Mouse (Mus musculus) lung, postnatal 14 days (tissue): ENCODE data around the gene Pitpnc1.

Source experiments
- DNase-seq: peaks from one replicate; pipeline ENCODE4 v3.0.0; 2021

The Pitpnc1 gene

DNA sequence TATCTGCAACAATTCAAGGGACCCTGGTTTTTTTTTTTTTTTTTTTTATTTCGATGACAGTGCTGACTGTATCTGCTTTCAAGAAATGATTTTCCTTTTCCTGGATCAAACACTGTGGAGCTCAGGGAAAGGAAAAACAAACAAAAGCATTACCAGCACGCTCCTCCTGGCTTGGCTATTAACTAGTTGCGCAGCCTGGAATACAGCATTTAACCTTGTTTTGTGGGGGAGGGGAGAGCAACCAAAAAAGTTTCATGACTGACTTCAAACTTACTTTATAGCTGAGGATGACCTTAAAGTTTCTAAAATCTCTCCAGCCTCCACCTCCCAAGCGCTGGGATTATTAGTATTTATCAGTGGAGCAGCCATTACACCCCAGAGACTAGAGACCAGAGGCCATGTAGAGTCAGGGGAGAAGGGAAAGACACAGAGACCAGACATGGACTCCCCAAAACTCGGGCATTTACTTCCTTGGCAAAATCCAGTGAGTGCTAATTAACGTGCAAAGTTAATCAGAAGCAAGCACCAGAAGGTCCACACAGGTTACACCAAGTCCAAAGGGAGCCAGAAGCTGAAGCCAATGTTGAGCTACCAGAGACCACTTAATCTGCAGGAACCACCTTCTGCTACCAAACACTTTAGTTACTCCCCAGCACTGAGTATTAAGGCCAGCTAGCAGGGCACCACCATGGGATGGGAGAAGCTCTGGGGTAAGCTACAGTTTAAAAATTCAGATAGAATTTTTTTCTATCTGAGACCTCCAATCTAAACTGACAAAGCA, 3.7 kb downstream of the Pitpnc1 start:
- DNase-seq = no peak

DNA sequence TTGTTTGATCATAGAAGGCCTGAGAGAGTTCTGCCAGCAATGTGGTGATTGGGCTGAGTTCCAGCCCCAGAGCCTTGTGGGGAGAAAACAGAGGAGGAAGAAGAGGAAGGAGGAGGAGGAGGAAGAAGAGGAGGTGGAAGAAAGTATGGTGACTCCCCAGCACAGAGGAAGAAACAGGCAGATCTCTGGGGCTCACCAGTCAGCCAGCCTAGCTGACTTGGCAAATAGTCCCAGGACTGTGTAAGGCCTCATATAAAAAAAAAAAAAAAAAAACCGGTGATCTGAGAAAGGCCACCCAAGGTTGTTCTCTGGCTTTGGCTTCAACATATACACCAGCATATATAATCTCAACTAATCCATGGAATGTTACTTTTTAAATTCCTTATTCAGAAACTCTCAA, 4.5 kb downstream of the Pitpnc1 start:
- no peak for DNase-seq

DNA sequence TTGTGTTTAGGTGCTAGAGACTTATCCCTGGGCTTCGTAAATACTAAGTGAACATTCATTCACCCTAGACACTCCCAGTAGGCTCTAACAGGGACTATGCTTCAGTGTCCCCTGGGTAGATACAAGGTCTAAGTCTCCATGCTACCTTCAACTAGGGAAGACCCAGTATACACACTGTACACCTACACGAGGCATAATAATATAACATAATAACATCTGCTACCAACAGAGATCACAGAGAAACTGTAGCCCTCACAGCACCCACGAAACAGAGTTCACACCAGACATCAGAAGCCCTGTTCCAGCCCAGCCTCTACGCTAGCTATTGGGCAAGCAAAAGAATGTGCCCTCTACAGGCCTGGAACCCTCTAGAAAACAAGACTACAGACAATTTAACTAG, 5.5 kb downstream of the Pitpnc1 start:
- no peak for DNase-seq

DNA sequence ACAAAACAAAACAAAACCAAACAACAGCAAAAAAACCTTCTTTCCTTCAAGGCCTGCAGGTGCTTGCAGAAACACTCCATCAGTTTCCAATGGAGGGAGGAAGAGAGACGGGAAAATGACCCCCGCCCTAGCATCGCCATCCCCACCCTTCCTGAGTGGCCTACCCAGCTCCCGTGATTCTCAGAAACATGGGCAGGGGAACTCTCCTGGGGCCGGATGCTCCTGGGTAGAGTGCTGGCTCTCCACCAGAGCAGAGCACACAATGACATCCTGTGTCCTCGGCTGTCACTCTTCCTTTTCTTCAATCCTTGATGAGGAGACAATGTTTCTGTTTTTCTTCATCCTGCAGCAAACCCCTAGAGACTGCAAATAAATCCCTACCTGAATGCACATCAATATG, 6.4 kb downstream of the Pitpnc1 start:
- DNase-seq = peak; percentile 60

DNA sequence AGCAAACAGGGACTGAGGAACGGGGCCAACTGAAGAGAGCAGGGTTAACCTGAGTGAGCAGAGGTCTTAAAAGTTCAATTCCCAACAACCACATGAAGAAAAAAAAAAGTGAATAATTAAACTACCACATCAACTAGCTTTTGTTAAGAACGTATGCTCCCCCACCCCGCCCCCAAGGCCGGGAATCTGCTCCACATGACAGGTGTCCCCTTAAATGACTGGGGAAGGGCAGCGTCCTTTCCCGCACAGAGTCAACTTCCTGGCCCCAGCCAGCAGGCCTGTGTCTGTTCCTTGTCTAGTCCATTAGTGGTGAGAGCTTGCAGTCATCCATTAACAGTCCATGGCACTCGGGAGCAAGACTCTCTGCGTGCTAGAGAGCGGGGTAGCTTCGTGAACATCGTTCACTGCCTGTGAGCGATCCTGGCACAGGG, 7.2 kb downstream of the Pitpnc1 start:
- DNase-seq = no peak

DNA sequence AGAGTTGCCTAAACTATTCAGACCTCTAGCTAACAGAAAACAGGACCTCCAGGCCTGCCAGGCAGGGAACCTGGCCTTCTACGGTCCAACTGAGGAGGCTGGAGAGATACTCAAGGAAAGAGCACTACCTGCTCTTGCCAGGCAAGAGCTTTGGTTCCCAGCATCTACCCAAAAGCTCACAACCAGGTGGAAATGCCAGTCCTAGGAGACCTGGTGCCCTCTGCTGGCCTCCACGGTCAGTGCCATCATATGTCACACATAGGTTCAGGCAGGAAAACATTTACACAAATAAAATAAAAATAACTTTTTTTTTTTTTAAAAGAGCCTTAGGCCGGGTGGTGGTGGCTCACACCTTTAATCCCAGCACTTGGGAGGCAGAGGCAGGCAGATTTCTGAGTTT, 8.0 kb downstream of the Pitpnc1 start:
- DNase-seq = no peak

DNA sequence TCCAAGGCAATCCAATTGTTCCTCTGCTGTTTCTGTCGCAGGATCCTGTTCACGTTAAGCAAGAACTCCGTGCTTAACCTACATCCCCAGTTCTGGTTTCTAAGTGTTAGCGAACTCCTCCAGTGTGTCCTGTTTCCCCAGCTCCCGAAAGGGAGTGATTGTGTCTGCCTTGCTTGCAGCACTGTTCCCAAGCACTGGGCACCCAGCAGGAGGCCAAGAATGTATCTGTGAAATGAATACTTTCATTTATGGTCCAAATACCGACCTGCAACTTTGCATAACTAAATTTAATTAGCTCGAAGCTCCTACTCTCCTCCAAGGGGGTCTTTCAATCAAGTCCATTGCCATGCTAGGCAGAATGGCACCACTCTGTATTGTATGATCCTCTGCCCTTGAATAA, 10.7 kb downstream of the Pitpnc1 start:
- no peak for DNase-seq

DNA sequence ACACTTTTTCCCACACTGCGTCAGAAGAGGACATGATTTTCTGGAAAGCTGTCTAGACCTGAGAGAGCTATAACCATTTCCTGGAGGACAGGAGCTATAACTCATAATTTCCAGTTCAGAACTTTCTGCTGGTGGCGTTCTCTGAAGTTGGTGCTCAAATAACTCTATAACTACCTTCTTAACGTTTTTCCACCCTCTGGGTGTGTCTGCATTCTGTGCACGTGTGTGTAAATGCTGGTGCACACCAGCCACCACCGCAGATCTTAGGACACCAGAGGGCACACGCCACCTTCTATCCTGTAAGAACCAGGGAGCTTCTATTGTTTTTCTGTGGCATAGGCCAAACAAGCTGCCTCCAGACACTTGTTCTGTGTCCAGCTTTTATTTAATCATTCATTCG, 11.5 kb downstream of the Pitpnc1 start:
- DNase-seq = no peak

DNA sequence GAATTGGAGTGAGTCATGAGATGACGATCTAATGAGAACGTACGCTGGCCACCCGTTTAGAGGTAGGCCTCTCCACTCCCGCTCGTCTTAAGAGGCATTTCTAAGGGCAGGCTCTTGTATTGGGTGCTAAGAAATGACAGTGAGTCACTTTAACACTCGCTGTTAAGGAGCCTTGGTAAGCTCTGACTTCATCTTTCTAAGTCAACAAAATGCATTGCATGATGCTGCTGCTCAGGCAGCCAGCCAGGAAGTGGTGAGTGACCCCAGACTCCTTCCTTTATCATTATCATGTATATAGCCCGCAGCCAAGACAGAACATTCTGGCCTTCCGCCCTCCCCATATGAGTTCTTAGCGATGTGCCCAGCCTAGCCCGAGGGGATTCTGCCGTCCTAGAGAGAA, 12.2 kb downstream of the Pitpnc1 start:
- no peak for DNase-seq

DNA sequence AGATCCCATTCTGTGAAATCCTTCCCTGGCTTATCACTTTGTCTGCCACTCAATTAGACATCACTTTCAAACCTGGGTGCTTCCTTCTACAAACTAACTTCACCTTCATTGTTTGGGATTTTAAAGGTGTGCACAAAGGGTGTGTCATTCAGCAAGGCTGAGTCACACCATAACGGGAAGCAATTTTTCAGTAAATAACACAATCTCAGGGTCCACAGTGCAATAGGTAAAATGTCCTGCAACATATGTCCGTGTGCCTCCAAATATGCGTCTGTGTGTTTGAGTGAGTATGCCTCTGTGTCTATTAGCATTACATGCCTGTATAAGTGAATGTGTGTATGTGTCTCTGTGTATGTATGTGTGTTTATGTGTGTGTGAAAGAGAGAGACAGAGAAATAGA, 13.2 kb downstream of the Pitpnc1 start:
- DNase-seq = no peak

DNA sequence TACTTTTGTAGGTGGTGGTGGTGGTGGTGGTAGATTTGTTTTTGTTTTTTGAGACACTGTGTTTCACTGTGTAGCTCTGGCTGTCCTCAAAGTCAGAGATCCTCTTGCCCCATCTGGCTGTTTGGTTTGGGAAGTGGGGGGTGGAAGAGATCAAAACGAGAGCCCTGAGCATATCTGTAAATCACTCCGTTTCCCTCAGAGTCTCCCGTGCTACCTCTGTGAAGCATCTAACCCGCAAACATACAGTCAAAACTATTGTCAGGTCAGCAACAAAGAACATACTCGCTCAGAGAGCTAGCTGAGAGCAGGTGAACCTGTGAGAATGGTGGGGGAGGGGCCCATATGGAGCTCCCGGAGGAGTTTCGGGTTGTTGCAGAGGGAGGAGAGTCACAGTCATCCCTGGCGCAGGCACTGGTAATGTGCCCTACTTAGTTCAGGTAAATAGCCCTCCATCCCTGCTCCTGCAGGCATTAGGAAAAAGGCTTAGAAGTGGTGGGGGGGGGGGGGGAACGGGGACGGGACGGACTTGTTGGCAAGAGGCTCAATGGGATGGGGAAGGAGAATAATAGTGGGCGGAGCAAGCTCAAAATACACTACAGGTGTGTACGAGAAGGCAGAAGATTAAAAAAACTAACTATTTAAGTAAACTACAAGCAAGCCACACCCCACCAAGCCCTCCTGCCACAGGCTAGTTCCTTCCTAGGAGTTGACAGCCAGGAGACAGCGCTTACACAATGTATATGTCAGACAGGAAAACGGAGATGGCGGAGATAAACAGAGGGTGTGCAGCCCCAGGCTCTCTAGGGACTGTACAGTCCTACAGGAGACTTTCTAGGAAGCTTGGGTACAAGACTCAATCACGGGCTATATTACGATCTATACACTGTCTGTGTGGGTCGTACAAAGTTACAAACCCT, 15.7 kb downstream of the Pitpnc1 start:
- no peak for DNase-seq

DNA sequence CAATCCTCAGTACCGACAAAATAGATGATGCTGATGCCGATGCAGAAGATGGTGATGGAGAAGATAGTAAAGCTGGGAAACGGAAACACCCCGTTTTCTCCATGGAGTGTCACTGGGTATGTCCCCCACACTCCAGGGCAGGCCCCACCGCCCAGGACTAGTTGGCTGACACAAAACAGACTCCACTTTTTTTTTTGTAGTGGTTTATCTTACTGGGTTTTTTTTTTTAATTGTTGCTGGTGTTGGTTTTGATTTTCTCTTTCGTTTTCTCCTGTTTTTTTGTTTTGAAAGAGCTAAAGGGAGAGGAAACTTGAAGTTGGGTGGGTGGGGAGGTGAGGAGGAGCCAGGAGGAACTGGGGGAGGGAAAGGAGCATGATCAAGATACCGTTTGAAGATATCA, 18.4 kb downstream of the Pitpnc1 start:
- no peak for DNase-seq

DNA sequence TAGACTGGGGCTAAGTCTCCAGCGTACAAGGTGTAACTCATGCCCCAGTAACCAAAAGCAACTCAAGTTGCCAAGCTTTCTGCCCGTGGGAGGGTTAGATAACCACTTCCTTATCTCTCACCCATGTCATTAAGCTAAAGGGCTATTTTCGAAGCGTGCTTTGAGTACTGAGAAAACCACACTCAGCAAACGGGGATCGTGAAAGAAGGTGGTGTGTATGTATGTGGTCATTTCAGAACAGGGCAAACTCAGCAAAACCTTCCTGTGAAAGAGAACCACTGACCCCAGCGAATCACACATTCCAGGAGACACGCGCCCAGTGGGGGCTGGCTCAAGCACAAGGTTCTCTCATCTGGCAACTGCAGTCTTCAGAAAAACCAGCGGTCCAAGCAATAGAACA, 19.4 kb downstream of the Pitpnc1 start:
- DNase-seq = no peak

DNA sequence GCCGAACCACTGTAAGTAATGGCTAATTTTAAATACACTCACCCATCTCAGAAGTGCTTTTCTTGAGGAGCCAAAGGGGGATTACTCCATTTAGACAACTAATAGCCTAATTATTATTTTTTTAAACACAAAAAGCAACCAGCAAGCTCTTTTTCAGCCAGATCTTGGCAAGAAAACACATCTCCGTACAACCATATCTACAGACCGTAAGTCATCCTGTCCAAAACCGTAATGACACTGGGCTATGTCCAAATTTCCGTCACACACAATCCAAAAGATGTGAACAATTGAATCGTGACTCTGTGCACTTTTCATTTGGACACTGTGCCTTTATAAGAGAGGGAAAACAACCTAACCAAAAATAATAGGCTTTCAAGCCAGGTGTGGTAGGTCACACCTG, 20.4 kb downstream of the Pitpnc1 start:
- peak; percentile 26 for DNase-seq

DNA sequence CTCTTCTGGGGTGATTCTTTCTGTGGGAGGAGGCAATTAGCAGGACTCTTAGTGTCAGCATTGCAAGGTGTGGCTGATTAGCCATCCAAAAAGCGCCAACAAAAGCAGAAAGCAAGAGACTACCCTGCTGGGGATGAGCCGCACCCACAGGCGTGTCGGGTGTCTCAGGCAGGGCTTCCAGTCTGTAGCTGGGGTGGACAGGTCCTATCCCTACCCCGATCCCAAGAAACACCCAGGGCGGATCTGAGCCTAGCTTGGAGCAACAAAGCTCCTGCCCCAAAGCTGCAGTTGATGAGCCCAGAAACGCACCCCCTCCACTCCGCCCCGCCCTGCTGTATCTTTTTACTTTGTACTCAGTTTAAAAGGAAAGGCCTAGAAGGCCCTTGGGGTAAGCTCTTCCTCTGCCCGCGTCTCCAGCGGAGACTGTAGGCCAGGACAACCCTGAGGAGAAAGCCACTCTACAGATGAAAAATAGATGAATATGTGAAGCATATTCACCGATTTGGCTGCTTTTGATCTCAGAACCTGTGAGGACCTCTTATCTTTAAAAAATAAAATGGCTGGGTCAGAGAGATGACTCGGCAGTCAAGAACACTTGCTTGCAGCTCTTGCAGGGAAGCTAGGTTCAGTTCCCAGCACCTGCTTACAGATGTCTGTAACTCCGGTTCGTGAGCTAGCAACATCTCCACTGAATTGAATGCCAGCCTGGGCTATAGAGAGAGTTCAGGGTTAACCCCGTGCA, 21.2 kb downstream of the Pitpnc1 start:
- DNase-seq = no peak

DNA sequence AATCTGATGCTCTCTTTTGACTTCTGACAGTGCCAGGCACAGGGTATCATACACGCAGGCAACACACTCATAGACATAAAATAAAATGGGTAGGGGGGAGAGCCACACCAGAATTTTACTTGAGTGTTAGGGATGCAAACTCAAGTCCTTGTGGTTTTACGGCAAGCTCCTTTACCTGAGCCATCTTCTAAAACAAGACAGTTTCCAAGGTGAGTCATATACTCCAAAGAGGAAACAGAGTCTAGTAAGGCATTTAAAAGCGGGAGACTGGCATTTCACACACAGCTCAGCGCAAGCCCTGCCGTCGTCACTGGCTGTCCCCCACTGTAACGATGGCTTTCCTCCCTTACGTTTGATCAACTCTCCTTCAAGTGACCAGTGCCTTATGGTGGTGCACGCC, 22.6 kb downstream of the Pitpnc1 start:
- no peak for DNase-seq

DNA sequence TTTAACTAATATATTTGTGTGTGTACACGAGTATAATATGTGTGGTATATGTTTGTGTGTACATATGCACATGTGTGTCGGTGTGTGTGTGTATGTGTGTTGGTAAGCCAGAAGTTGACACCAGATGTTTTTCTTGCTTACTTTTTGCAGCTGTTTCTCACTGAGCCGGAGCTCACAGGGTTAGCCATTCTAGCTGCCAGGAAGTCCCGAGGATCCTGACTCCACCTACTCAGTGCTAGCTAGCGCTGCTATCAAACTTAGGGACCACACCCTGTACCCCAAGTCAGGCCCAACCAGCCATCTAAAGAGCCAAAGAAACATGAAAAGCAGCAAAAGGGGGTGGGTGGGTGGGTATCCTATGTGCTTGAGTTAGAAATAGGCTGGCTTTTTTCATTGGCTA, 23.1 kb downstream of the Pitpnc1 start:
- peak; percentile 28 for DNase-seq

DNA sequence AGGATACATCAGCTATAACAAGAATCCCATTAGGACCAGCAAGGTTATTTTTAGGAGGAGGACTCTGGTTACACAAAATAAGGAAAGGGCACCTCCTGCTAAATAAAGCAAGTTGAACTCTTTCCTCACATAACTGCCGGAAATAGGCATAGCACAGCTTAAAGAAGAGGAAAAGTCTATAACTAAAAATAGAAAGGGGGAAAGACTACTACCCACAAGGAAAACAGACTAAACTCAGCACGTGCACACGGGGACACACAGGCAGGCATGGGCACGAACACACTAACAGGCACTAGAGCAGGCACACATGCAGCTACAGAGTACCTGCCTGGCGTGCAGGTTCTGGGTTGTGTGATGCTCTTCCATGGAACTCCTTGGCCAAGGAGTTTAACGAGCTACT, 23.8 kb downstream of the Pitpnc1 start:
- DNase-seq = no peak

DNA sequence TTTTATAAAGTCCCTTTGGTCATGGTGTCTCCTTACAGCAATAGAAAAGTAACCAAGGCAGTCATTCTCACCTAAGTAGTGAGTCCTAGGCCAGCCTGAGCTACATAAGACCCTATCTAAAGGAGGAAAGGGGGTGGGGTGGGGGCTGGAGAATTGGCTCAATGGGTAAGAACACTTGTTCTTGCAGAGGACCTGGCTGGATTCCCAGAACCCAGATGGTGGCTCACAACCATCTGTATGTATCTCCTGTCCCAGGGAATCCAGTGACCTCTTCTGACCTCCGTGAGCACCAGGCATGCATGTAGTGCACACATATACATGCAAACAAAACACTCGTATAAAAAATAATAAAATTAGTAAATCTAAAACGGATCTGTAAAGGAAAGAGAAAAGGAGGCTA, 24.8 kb downstream of the Pitpnc1 start:
- DNase-seq = no peak

DNA sequence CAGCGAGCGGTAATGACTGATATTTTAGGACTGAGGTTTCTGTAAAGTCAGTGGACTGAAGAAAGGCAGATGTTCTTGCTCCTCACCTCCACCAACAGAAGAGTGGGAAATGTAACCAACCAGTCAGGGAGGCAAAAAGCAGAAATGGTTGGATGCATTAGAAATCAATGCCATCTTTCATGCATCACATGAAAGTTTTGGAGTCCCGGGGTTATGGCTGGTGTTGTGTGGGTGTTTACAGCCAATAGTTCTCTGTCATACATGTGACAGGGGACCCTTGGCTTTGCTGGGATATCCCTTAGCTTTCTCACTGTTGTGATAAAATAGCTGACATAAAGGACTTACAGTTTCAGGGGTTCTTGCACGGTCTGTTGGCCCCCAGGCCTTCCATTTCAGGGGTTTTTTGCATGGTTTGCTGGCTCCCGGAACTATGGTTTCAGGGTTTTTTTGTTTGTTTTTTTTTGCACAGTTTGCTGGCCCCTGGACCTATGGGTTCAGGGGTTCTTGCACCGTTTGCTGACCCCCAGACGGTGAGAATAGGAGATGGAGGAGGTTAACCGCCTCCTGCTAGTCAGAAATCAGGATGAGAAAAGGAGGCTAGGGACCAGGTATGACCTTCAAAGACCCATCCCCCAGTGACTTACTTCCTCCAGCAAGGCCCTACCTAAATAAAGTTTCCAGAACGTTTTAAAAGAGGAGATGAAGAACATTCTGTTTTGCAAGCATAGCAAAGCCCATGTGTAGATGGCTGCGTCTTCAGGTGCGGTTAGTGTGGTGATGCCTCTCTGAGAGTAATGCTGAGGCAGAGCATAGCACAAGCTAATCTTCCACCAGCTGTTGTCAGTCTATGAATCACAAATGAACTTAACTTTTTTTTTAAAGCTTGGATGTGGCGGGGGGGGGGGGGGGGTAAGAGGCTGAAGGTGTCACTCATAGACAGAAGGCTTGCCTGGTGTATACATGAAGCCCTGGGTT, 27.1 kb downstream of the Pitpnc1 start:
- DNase-seq = no peak

DNA sequence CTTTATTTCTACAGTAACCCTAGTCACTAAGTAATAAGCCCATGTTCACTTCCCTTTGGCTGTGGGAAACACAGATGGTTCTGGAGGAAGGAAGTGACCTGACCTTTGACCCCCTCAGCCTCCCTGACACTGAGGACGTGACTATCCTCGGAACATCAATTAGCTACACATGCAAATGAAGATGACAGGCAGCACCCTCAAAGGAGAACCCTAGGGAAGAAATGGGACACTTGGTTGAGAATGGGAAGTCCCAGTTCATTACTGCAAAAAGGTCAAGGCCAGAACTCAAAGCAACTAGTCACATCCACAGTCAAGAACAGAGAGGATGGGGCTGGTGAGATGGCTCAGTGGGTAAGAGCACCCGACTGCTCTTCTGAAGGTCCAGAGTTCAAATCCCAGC, 29.4 kb downstream of the Pitpnc1 start:
- no peak for DNase-seq

DNA sequence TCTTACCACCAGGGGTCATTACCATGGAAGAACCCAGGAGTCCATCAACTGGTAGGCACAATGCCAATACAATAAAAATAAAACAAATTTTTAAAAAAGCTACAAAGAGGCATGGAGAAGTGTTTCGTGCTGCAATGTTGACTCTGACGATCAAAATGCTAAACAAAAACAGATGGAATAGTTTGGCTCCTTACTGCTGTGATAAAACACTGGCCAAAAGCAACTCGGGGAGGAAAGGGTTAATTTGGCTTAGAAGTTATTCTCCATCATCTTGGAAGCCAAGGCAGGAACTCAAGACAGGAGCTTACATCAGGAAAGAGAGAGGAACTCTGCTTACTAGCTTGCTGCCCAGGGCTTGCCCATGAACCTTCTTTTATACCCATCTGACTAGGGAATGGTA, 32.4 kb downstream of the Pitpnc1 start:
- no peak for DNase-seq
